Mouse (Mus musculus) embryo, embryonic 9.5 days (tissue): Measurements from ENCODE around the gene Erf.

Experiments
- DNase-seq: peaks from one replicate; pipeline ENCODE4 v3.0.0-alpha.2; 2017; ENCODE audit errors: extremely low spot score

Gene Erf

DNA sequence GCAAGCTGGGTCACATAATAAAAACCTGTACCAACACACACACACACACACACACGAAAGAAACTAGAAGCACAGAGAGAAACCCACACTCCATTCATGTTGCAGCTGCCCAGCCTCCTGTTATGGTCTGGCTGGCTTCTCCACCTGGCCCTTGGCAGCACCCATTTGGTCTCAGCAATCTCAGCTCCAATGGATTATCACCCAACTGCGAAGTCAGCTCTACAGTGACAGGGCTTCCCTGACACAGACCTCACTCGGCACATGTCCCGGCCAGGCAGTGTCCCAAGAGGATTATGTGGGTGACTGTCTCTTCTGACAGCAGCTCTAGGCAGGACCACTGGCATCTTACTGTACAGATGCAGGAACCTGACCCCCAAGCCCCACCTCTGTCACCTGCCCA lies 40.1 kb downstream of the Erf start:
- no peak for DNase-seq

DNA sequence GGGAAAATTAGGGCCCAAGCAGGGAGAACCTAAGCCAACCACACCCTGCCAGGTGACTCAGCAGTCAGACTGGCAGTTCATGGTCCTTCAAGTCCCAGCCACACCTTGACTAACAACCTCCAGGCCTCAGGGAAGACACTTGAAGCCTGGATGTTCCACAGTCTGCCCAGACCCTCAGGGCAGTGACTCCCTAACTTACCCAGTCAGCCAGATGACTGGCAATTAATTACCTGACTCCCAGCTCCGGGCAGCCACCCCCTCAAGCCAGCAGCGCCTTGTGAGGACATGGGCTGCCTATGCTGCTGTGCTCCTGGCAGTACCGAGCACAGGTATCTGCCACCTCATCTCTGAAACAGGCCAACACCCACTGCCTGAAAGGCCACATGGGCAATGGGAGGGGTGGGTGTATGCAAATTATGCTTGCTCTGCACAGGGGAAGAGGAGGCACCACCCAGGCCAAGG lies 41.4 kb downstream of the Erf start:
- no peak for DNase-seq

DNA sequence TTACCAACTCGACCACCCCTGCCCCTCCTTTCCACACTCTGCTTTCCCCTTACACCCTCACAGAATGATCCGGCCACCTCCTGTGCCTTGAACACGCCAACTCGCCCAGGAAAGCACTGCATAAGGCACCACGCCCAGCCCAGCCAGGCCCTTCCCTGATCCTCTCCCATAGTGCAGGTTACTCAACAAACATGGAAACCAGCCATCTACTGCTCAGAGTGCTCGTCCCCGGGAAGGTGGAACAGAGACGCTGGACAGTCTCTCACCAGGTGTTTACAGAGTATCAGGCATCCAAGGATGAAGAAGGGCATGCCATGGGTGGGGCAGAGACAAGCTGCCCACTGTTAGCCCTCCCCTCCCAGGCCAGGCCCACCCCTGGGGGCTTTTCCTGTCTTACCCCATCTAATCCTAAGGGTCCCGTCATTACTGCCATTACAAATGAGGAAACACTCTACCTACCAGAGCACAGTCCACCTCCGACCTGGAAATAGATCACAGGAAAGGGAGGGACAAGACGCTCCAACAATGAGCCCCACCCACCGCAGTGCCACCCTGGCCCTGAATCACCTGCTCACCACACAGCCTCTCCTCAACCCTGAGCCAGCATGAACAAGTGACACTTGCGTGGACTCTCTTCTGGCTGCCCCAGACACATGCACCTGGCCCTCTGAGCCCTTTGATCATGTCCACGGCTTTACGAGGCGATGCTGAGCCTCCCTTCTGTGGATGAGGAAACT lies 44.3 kb downstream of the Erf start:
- DNase-seq = no peak

DNA sequence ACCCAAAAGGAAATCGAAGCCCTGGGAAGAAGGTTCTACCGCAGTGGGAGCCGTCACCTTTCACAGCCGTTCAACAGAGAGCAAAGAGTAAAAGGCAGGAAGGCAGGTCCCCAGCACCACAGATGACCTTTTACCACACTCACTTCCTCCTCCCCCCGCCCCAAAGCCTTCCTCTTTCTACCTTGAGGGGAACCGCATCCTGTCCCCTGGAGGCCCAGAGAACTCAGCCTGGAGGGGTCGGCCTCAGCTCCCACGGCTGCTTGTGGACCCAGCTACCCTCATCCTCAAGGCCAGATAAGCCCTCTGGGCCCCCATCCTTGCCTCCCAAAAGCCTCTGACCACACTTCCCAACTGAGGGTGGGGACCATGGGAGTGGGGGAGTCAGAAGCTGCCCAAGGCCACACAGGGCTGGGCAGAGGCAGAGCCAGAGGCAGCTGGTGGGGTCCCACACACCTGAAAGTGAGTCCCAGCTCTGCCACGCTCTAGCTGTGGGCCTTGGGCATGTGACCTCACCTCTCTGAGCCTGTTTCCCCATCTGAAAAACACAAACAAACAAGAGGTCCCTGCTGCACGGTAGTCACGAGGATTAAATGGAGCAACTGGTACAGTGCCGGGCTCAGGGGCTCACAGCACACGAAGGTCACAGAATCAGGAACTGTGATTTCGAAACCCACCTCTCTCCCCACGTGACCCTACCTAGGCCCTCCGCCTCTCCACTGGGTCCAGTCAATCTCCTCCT lies 45.0 kb downstream of the Erf start:
- no peak for DNase-seq

DNA sequence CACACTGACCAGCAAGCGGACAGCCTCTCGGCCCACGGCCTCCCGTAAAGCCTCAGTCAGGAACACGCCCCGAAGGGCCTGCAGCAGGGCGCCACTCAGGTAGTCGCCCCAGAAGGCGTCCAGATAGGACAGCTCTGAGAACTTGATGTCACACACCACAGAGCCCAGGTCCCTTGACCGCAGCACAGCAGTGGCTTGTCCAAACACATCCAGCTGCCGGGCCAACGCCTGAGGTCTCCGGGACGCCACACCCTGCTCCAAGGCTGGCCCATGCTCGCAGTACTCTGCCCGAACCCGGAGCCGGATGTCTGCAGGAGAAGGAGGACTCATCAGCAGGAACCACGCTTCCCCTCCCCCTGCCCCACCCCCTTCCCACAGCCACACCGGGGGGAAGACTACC lies 46.9 kb downstream of the Erf start:
- no peak for DNase-seq

DNA sequence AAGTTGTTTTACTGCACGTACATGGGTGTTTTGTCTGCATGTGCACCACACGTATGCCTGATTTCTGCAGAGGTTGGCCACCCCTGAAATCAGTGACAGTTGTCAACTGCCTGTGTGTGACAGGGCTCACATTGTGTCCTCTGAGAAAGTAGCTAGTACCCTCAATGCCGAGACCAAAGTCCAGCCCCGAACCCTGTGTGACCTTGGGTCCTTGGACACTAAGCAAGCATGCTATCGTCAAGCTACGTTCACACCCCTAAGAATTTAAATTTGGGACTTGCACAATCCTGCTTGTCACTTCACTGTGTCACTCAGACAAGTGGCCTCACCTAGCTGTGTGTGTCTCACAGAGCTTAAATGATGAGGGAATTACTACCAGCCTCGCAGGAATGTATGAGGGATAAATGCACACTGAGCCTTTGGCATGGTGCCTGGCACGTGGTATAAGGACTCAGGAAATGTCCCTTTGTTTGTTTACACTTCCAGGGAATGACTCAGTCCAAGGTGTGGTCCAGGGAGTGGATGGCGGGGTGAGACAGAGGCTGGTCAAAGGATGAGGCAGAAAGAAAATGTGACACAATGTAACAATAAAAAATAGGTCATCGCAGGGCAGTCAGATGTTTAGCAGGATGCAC lies 53.1 kb downstream of the Erf start:
- no peak for DNase-seq

DNA sequence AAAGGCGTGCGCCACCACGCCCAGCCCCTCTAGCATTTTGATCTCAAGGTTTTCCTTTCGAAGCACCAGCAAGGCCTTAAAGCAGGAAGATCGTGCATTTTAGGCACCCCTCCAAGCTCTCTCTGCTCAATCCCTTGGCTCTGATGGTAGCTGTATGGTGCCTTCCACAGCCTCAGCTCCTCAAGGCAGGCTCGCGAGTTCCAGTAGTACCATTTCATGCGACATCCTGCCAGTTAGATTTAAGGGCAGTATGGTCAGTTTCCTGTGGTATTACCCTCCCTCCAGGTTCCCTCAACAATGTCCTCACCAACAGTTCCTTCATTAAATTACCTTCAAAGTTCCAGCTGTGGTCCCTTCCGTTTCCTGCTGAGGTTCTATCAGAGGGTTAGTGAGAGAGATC lies 54.5 kb downstream of the Erf start:
- no peak for DNase-seq

DNA sequence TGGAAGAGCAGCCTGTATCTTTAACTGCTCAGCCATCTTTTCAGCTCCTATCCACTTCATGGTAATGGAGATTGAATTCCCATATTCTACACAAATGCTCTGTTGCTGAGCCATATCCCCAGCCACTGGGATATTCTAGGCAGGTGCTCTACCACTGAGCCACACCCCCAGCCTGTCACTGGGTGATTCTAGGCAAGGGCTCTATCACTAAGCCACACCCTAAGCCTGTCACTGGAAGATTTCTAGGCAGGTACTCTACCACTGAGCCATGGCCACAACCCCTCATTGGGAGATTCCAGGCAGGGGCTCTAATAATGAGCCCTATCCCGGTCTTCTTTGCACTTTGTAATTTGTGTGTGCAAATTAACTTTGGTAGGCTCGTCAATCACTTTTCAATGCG lies 55.4 kb downstream of the Erf start:
- DNase-seq = no peak
